Mouse (Mus musculus) regulatory T cell (primary cell): Measurements from ENCODE around the gene Man1c1.

ENCODE experiments used
- in situ Hi-C: fragments of 300-600 bp; cut with MboI, MseI; formaldehyde crosslinking; loops from one replicate; pipeline ENCODE4 v1.15.1; 2025; ENCODE audit warnings: high pct_unique_total_duplicates

Gene Man1c1

GRCm38 (mm10) chr4:134639325-134639724 is 64.8 kb downstream of the Man1c1 start:
- in situ Hi-C loops = no loop called here

DNA sequence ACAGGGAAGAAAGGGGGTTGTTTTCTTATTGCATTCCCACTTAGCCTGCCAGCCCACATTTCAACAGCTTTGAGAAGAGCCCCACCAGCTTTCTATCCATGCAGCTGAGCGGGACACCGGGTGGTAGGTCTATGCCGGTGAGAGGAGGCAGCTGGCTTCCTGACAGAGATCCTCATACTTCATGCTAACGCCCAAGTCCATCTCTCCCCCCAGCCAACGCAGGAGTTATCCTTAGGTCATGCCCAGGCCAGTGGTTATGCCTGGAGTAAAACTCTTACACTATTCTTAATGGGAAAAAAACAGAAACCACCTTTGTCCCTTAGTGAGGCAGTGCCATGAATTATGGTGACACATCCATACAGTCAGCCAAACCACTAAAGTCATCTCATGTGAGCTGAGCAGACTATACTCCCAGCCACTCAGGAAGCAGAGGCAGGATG is 66.0 kb downstream of the Man1c1 start:
- in situ Hi-C loops = no loop called here

DNA sequence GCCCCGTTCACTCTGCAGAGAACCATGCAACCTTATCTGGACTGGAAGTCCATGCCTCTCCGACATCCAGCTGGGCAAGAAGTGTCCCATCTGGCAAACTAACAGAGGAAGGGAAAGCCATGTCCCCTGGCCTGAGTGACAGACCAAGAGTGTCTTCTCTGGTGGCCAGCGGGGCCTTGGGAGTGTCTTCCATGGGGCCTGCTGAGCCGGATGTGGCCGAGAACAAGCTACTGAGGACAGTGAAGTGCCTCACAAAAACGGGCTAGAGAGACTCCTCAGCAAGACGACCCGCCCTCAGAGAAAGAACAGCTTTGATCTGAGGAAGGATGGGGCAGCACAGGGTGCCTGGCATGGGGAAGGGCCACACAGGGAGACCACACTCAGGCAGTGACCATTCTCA is 67.7 kb downstream of the Man1c1 start:
- in situ Hi-C loops = no loop called here

GRCm38 (mm10) chr4:134634001-134634400 is 70.1 kb downstream of the Man1c1 start:
- in situ Hi-C loops = no loop called here

- in situ Hi-C loops = no loop called here
These were observed 71.9 kb downstream of the Man1c1 start for GRCm38 (mm10) chr4:134632131-134632711.

GRCm38 (mm10) chr4:134631471-134632130 is 72.5 kb downstream of the Man1c1 start:
- in situ Hi-C loops = no loop called here

GRCm38 (mm10) chr4:134628575-134629384 is 75.3 kb downstream of the Man1c1 start:
- in situ Hi-C loops = no loop called here

GRCm38 (mm10) chr4:134628058-134628457 is 76.0 kb downstream of the Man1c1 start:
- in situ Hi-C loops = no loop called here

DNA sequence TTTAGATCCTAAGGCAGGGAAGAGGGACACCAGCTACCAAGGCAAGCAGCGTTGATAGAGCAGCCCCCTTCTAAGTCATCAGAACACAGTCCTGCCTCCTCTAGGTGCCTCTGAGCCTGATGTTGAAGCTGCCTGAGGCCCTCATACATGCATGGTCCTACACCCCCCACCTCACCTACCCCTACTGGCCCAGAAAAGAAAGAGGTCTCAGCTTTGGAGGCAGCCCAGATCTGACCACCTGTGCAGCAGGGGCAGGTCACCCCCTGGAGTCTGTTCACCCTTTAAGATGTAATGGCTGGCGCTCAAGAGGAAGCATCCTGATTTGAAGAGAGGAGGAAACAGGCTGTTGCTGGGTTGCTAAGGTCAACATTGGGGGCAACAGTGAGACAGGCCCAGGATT is 77.2 kb downstream of the Man1c1 start:
- in situ Hi-C loops = no loop called here

DNA sequence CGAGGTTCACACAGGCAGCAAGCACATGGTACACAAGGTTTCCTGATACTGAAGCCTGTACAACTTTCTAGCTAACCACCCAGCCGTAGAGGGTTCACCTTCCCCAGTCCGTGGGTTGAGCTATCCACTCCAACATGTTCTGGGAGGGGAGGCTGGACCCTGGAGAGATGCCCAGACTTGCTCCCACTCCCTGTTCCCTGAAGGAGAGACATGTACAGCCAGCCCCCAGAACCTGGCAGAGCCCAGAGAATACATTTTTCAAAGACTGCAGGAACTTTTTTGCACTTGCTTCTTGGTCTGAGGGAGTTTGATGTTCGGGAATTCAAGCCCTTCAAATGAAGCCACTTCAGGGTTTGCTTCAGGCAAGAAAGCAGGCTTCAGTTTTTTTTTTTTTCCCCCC is 77.7 kb downstream of the Man1c1 start:
- in situ Hi-C loops = no loop called here

- in situ Hi-C loops = no loop called here
These were observed 79.8 kb downstream of the Man1c1 start for GRCm38 (mm10) chr4:134624109-134624862.

GRCm38 (mm10) chr4:134621695-134622094 is 82.4 kb downstream of the Man1c1 start:
- in situ Hi-C loops = no loop called here

DNA sequence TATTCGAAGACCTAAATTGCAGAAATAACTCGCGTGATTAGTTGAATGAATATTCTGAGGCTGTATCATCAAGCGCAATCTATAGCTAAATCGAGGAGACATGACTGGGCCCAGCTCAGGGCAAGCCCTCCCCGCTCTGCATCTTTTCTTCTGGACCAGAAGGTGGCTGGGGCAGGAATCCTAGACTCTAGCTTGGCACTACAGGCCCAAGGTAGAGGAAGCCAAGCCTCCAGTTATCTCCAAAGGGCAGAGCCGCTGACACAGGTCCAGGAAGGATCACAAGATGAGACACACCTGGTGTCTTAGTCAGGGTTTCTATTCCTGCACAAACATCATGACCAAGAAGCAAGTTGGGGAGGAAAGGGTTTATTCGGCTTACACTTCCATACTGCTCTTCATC is 83.8 kb downstream of the Man1c1 start:
- in situ Hi-C loops = no loop called here

GRCm38 (mm10) chr4:134619489-134619870 is 84.6 kb downstream of the Man1c1 start:
- in situ Hi-C loops = no loop called here

GRCm38 (mm10) chr4:134618810-134619488 is 85.1 kb downstream of the Man1c1 start:
- in situ Hi-C loops = no loop called here

GRCm38 (mm10) chr4:134617779-134618178 is 86.3 kb downstream of the Man1c1 start:
- in situ Hi-C loops = no loop called here

GRCm38 (mm10) chr4:134615929-134616625 is 88.0 kb downstream of the Man1c1 start:
- in situ Hi-C loops = no loop called here

DNA sequence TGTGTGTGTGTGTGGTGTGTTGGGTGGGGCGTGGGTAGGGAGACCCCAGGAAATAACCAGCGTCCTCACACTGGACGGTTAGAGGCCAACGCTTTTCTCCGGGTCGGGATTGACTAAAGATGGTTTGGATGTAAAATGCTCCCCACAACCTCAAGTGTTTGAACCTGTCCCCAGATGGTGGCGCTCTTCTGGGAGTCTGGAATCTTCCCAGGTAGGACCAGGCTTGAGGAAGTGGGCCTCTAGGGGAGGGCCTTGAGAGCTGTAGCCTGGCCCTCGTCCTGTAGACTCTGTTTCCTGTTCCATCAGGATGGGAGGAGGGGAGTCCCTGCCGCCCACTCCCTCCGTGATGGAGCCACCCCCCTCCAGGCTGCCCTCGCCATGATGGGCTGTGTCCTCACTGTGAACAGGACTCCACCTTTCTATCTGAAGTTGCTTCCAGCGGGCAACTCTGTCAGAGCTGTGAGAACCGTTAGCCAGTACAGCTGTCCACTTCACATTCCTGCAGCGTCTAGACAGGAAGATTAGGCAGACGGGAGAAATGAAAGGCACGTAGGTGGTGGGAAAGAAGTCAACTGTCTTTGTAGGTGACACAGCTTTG is 91.9 kb downstream of the Man1c1 start:
- in situ Hi-C loops = no loop called here

DNA sequence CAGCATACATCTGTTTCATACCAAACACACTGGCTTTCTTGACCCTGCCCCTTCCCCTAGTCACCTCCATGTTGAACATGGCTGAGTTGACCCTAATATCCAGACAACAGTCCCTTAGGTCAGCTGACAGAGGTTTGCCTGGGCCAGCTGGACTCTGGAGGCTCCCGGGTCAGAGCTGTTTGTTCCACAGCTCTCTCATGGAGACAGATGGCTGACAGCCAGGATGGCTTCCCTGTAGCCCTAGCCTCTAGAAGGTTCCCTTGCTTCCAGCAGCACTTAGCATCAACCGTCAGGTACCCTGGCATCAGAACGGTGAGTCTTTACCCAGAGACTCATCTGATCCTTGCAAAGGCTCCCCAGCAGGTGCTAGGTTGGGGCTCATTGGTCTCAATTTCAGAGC is 93.5 kb downstream of the Man1c1 start:
- in situ Hi-C loops = no loop called here

DNA sequence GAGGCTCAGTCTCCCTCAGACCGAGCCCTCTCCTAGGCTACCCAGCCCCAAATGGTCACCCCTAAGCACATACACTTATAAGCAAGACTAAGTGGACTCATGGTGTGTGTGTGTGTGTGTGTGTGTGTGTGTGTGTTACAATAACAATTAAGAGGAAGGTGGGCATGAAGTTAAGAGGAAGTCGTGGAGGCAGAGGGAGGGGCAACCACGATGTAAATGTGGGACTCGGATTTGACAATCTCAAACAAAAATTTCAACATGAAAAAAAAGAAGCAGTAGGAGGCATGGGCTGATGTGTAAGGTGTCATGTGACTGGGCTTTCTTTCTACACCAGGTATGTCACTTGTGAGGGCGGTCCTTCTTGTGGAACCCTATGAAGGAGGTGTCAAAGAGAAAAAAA is 96.4 kb downstream of the Man1c1 start:
- in situ Hi-C loops = no loop called here
